Mouse (Mus musculus): ENCODE data around the gene Ndufa6. TPM values are rescaled to one million over a fixed set of nuclear protein-coding genes. Genes with fewer than 3 reads are reported as not detected.
"Not testable (repeated sequence)": the region's sequence is repeated elsewhere in the genome, so short reads cannot be mapped to it uniquely, and the experiment has no call there.

The Ndufa6 gene
- 241 and 287 TPM in 2 replicates for total RNA-seq (2014; rRNA removed)
- polyA plus RNA-seq (2015; fragmentation: Nextera tagmentation; extraction: Ambion mirVana): 481 and 482 TPM in 2 replicates

- H3K9me3 ChIP-seq (ENCODE audit: low read length): no peaks in the 10 kb centered on the region
- H3K4me3 ChIP-seq (ENCODE audit: low read depth, low read length): peak within 1 kb of the TSS; percentile 78
- H3K9ac ChIP-seq (replicated peaks; ENCODE audit: low read length, poor library complexity, severe bottlenecking): peak within 1 kb of the TSS; percentile 94
- 3% methylated on average over 57 of the region's 57 CpGs for WGBS
- peak within 1 kb of the TSS; percentile 87 for H3K27ac ChIP-seq (ENCODE audit: low read depth, low read length)
- peak; percentile 99 for TF ChIP-seq CTCF (IDR thresholded peaks at IDR 0.05)
- peak within 1 kb of the TSS; percentile 72 for H3K4me2 ChIP-seq (ENCODE audit: low read depth, low read length, poor library complexity, severe bottlenecking)
- H3K4me1 ChIP-seq (ENCODE audit: insufficient read depth, low read length): peaks cover 6% of the 10 kb centered on the region; the same call in 1 of the 2 replicates
- peak; percentile 99 for DNase-seq (ENCODE audit: low spot score)
- ATAC-seq (ENCODE audit: low FRiP score): peak; percentile 99
- peaks cover 11% of the 10 kb centered on the region for H3K36me3 ChIP-seq (ENCODE audit: insufficient read depth, low read length)
- no peaks in the 10 kb centered on the region for H3K27me3 ChIP-seq (ENCODE audit: insufficient read depth, low read length)
Observed at GRCm38 (mm10) chr15:82354126-82354945, at the start of gene Ndufa6. TSS of gene Ndufa6 (minus strand) at chr15:82354322.

- Histone ChIP-seq H3K9me3 (ENCODE audit: low read length) (no peaks in the 10 kb centered on the region), H3K9ac (replicated peaks; ENCODE audit: low read length, poor library complexity, severe bottlenecking) (no peak overlapping the region), H3K4me1 (ENCODE audit: insufficient read depth, low read length) (no peaks in the 10 kb centered on the region), H3K4me3 (ENCODE audit: low read depth, low read length) (no peak overlapping the region), H3K27ac (ENCODE audit: low read depth, low read length) (no peak overlapping the region), H3K36me3 (ENCODE audit: insufficient read depth, low read length) (no peaks in the 10 kb centered on the region), H3K27me3 (ENCODE audit: insufficient read depth, low read length) (no peaks in the 10 kb centered on the region), H3K4me2 (ENCODE audit: low read depth, low read length, poor library complexity, severe bottlenecking) (no peak overlapping the region)
- ATAC-seq (ENCODE audit: low FRiP score): no peak
- 92% methylated on average over 9 of the region's 9 CpGs for WGBS
- no peak for TF ChIP-seq CTCF (IDR thresholded peaks at IDR 0.05)
- no peak for DNase-seq (ENCODE audit: low spot score)
Observed at GRCm38 (mm10) chr15:82403606-82404005, 49.5 kb upstream of the Ndufa6 start.

- Histone ChIP-seq H3K4me1 (ENCODE audit: insufficient read depth, low read length) (no peaks in the 10 kb centered on the region), H3K36me3 (ENCODE audit: insufficient read depth, low read length) (no peaks in the 10 kb centered on the region), H3K27me3 (ENCODE audit: insufficient read depth, low read length) (no peaks in the 10 kb centered on the region), H3K9ac (replicated peaks; ENCODE audit: low read length, poor library complexity, severe bottlenecking) (no peak overlapping the region), H3K4me2 (ENCODE audit: low read depth, low read length, poor library complexity, severe bottlenecking) (no peak overlapping the region), H3K9me3 (ENCODE audit: low read length) (no peaks in the 10 kb centered on the region), H3K4me3 (ENCODE audit: low read depth, low read length) (no peak overlapping the region), H3K27ac (ENCODE audit: low read depth, low read length) (no peak overlapping the region)
- 82% methylated on average over 6 of the region's 6 CpGs for WGBS
- no peak for DNase-seq (ENCODE audit: low spot score)
- TF ChIP-seq CTCF (IDR thresholded peaks at IDR 0.05): no peak
- ATAC-seq (ENCODE audit: low FRiP score): no peak
Observed at GRCm38 (mm10) chr15:82402741-82403140, 48.6 kb upstream of the Ndufa6 start.

- TF ChIP-seq CTCF (IDR thresholded peaks at IDR 0.05): no peak
- H3K27me3 ChIP-seq (ENCODE audit: insufficient read depth, low read length): no peaks in the 10 kb centered on the region
- no peak for ATAC-seq (ENCODE audit: low FRiP score)
Observed at GRCm38 (mm10) chr15:82402106-82402505, 48.0 kb upstream of the Ndufa6 start.

GRCm38 (mm10) chr15:82401516-82401915, 47.4 kb upstream of the Ndufa6 start:
- 22% methylated on average over 2 of the region's 2 CpGs for WGBS
- no peak for TF ChIP-seq CTCF (IDR thresholded peaks at IDR 0.05)
- Histone ChIP-seq H3K4me3 (ENCODE audit: low read depth, low read length) (no peak overlapping the region), H3K9me3 (ENCODE audit: low read length) (no peaks in the 10 kb centered on the region), H3K4me2 (ENCODE audit: low read depth, low read length, poor library complexity, severe bottlenecking) (no peak overlapping the region), H3K9ac (replicated peaks; ENCODE audit: low read length, poor library complexity, severe bottlenecking) (no peak overlapping the region), H3K27ac (ENCODE audit: low read depth, low read length) (no peak overlapping the region), H3K27me3 (ENCODE audit: insufficient read depth, low read length) (no peaks in the 10 kb centered on the region), H3K36me3 (ENCODE audit: insufficient read depth, low read length) (no peaks in the 10 kb centered on the region), H3K4me1 (ENCODE audit: insufficient read depth, low read length) (no peaks in the 10 kb centered on the region)
- DNase-seq (ENCODE audit: low spot score) (no peak), ATAC-seq (ENCODE audit: low FRiP score) (no peak)

More at GRCm38 (mm10) chr15:82402106-82402505, 48.0 kb upstream of the Ndufa6 start:
- no peaks in the 10 kb centered on the region for H3K36me3 ChIP-seq (ENCODE audit: insufficient read depth, low read length)
- no peak for DNase-seq (ENCODE audit: low spot score)
- H3K4me3 ChIP-seq (ENCODE audit: low read depth, low read length): no peak overlapping the region
- H3K27ac ChIP-seq (ENCODE audit: low read depth, low read length): no peak overlapping the region
- H3K9me3 ChIP-seq (ENCODE audit: low read length): no peaks in the 10 kb centered on the region
- no peaks in the 10 kb centered on the region for H3K4me1 ChIP-seq (ENCODE audit: insufficient read depth, low read length)
- H3K4me2 ChIP-seq (ENCODE audit: low read depth, low read length, poor library complexity, severe bottlenecking): no peak overlapping the region
- H3K9ac ChIP-seq (replicated peaks; ENCODE audit: low read length, poor library complexity, severe bottlenecking): no peak overlapping the region

GRCm38 (mm10) chr15:82395955-82396354, 41.8 kb upstream of the Ndufa6 start:
- H3K36me3 ChIP-seq (ENCODE audit: insufficient read depth, low read length); DNase-seq (ENCODE audit: low spot score); H3K27me3 ChIP-seq (ENCODE audit: insufficient read depth, low read length); H3K27ac ChIP-seq (ENCODE audit: low read depth, low read length); ATAC-seq (ENCODE audit: low FRiP score); H3K4me2 ChIP-seq (ENCODE audit: low read depth, low read length, poor library complexity, severe bottlenecking); H3K4me3 ChIP-seq (ENCODE audit: low read depth, low read length); H3K4me1 ChIP-seq (ENCODE audit: insufficient read depth, low read length); H3K9me3 ChIP-seq (ENCODE audit: low read length); H3K9ac ChIP-seq (replicated peaks; ENCODE audit: low read length, poor library complexity, severe bottlenecking): not testable (repeated sequence)
- 100% methylated on average over 3 of the region's 3 CpGs for WGBS

GRCm38 (mm10) chr15:82393922-82394321, 39.8 kb upstream of the Ndufa6 start, which contains the start of gene Cyp2d11:
TSS of gene Cyp2d11 (minus strand) at chr15:82394022.
- WGBS: 81% methylated on average over 2 of the region's 2 CpGs
- not testable (repeated sequence) for H3K4me3 ChIP-seq (ENCODE audit: low read depth, low read length); ATAC-seq (ENCODE audit: low FRiP score); H3K9me3 ChIP-seq (ENCODE audit: low read length); H3K4me1 ChIP-seq (ENCODE audit: insufficient read depth, low read length); H3K36me3 ChIP-seq (ENCODE audit: insufficient read depth, low read length); H3K9ac ChIP-seq (replicated peaks; ENCODE audit: low read length, poor library complexity, severe bottlenecking); H3K4me2 ChIP-seq (ENCODE audit: low read depth, low read length, poor library complexity, severe bottlenecking); DNase-seq (ENCODE audit: low spot score); H3K27me3 ChIP-seq (ENCODE audit: insufficient read depth, low read length); H3K27ac ChIP-seq (ENCODE audit: low read depth, low read length)

- H3K4me3 ChIP-seq (ENCODE audit: low read depth, low read length); DNase-seq (ENCODE audit: low spot score); H3K4me1 ChIP-seq (ENCODE audit: insufficient read depth, low read length); H3K27ac ChIP-seq (ENCODE audit: low read depth, low read length); ATAC-seq (ENCODE audit: low FRiP score); H3K4me2 ChIP-seq (ENCODE audit: low read depth, low read length, poor library complexity, severe bottlenecking); H3K9ac ChIP-seq (replicated peaks; ENCODE audit: low read length, poor library complexity, severe bottlenecking); H3K27me3 ChIP-seq (ENCODE audit: insufficient read depth, low read length); H3K9me3 ChIP-seq (ENCODE audit: low read length); H3K36me3 ChIP-seq (ENCODE audit: insufficient read depth, low read length): not testable (repeated sequence)
- 92% methylated on average over 10 of the region's 10 CpGs for WGBS
Observed at GRCm38 (mm10) chr15:82389916-82390315, 35.8 kb upstream of the Ndufa6 start.
